Mouse (Mus musculus): Measurements from ENCODE around the gene Galnt17. TPM values are rescaled to one million over a fixed set of nuclear protein-coding genes. Genes with fewer than 3 reads are reported as not detected.

The Galnt17 gene
- polyA plus RNA-seq, 1 experiment from 2014 or later: 0.08 TPM

GRCm38 (mm10) chr5:130862302-130862701, 446.0 kb downstream of the Galnt17 start:
- DNase-seq (ENCODE audit: low spot score): peak; percentile 42
- H3K27me3 ChIP-seq (replicated peaks; ENCODE audit: insufficient read depth, low read length): no peaks in the 10 kb centered on the region
- ATAC-seq: no peak
- H3K27ac ChIP-seq (ENCODE audit: low read length): no peak overlapping the region
- WGBS: 55% methylated on average over 5 of the region's 5 CpGs
- no peak overlapping the region for H3K4me2 ChIP-seq (replicated peaks; ENCODE audit: low read depth, low read length)
- no peak overlapping the region for H3K4me3 ChIP-seq (ENCODE audit: low read depth, low read length)
- TF ChIP-seq EP300 (IDR thresholded peaks at IDR 0.05) (no peak), CTCF (IDR thresholded peaks at IDR 0.05) (peak; percentile 60)
- no peaks in the 10 kb centered on the region for H3K4me1 ChIP-seq (ENCODE audit: insufficient read depth, low read depth, low read length)
- H3K9me3 ChIP-seq (ENCODE audit: low read length): no peaks in the 10 kb centered on the region
- H3K9ac ChIP-seq (replicated peaks; ENCODE audit: low read depth): no peak overlapping the region
- no peaks in the 10 kb centered on the region for H3K36me3 ChIP-seq (ENCODE audit: insufficient read depth, low read length)

- Histone ChIP-seq H3K36me3 (ENCODE audit: insufficient read depth, low read length) (no peaks in the 10 kb centered on the region), H3K9ac (replicated peaks; ENCODE audit: low read depth) (no peak overlapping the region), H3K4me1 (ENCODE audit: insufficient read depth, low read depth, low read length) (no peaks in the 10 kb centered on the region), H3K9me3 (ENCODE audit: low read length) (no peaks in the 10 kb centered on the region), H3K27me3 (replicated peaks; ENCODE audit: insufficient read depth, low read length) (no peaks in the 10 kb centered on the region), H3K4me2 (replicated peaks; ENCODE audit: low read depth, low read length) (no peak overlapping the region), H3K27ac (ENCODE audit: low read length) (no peak overlapping the region), H3K4me3 (ENCODE audit: low read depth, low read length) (no peak overlapping the region)
- TF ChIP-seq CTCF (IDR thresholded peaks at IDR 0.05) (peak; percentile 54), EP300 (IDR thresholded peaks at IDR 0.05) (no peak)
- DNase-seq (ENCODE audit: low spot score) (no peak), ATAC-seq (no peak)
- 27% methylated on average over 6 of the region's 6 CpGs for WGBS
Measured at GRCm38 (mm10) chr5:130859736-130860135, 448.6 kb downstream of the Galnt17 start.

- Histone ChIP-seq H3K9ac (replicated peaks; ENCODE audit: low read depth) (no peak overlapping the region), H3K4me2 (replicated peaks; ENCODE audit: low read depth, low read length) (no peak overlapping the region), H3K36me3 (ENCODE audit: insufficient read depth, low read length) (no peaks in the 10 kb centered on the region), H3K4me1 (ENCODE audit: insufficient read depth, low read depth, low read length) (no peaks in the 10 kb centered on the region), H3K27ac (ENCODE audit: low read length) (no peak overlapping the region), H3K27me3 (replicated peaks; ENCODE audit: insufficient read depth, low read length) (no peaks in the 10 kb centered on the region), H3K9me3 (ENCODE audit: low read length) (no peaks in the 10 kb centered on the region), H3K4me3 (ENCODE audit: low read depth, low read length) (no peak overlapping the region)
- no peak for TF ChIP-seq CTCF (IDR thresholded peaks at IDR 0.05)
- ATAC-seq (no peak), DNase-seq (ENCODE audit: low spot score) (no peak)
- WGBS: 68% methylated on average over 3 of the region's 3 CpGs
Measured at GRCm38 (mm10) chr5:130858706-130859105, 449.6 kb downstream of the Galnt17 start.

- DNase-seq (ENCODE audit: low spot score): peak; percentile 44
- H3K27me3 ChIP-seq (replicated peaks; ENCODE audit: insufficient read depth, low read length): no peaks in the 10 kb centered on the region
- H3K4me1 ChIP-seq (ENCODE audit: insufficient read depth, low read depth, low read length): no peaks in the 10 kb centered on the region
- H3K27ac ChIP-seq (ENCODE audit: low read length): no peak overlapping the region
- TF ChIP-seq CTCF (IDR thresholded peaks at IDR 0.05): peak; percentile 86
- TF ChIP-seq EP300 (IDR thresholded peaks at IDR 0.05): no peak
- no peak overlapping the region for H3K4me2 ChIP-seq (replicated peaks; ENCODE audit: low read depth, low read length)
- ATAC-seq: no peak
- no peaks in the 10 kb centered on the region for H3K9me3 ChIP-seq (ENCODE audit: low read length)
- H3K36me3 ChIP-seq (ENCODE audit: insufficient read depth, low read length): no peaks in the 10 kb centered on the region
- WGBS: 16% methylated on average over 8 of the region's 8 CpGs
- no peak overlapping the region for H3K4me3 ChIP-seq (ENCODE audit: low read depth, low read length)
- no peak overlapping the region for H3K9ac ChIP-seq (replicated peaks; ENCODE audit: low read depth)
Measured at GRCm38 (mm10) chr5:130858148-130858547, 450.1 kb downstream of the Galnt17 start.

- Histone ChIP-seq H3K9ac (replicated peaks; ENCODE audit: low read depth) (no peak overlapping the region), H3K36me3 (ENCODE audit: insufficient read depth, low read length) (no peaks in the 10 kb centered on the region), H3K4me2 (replicated peaks; ENCODE audit: low read depth, low read length) (no peak overlapping the region), H3K9me3 (ENCODE audit: low read length) (no peaks in the 10 kb centered on the region), H3K4me3 (ENCODE audit: low read depth, low read length) (no peak overlapping the region), H3K4me1 (ENCODE audit: insufficient read depth, low read depth, low read length) (no peaks in the 10 kb centered on the region), H3K27ac (ENCODE audit: low read length) (no peak overlapping the region), H3K27me3 (replicated peaks; ENCODE audit: insufficient read depth, low read length) (no peaks in the 10 kb centered on the region)
- WGBS: 73% methylated on average over 7 of the region's 7 CpGs
- TF ChIP-seq CTCF (IDR thresholded peaks at IDR 0.05): no peak
- no peak for TF ChIP-seq EP300 (IDR thresholded peaks at IDR 0.05)
- DNase-seq (ENCODE audit: low spot score) (no peak), ATAC-seq (no peak)
Measured at GRCm38 (mm10) chr5:130854430-130854829, 453.9 kb downstream of the Galnt17 start.

- ATAC-seq: peak; percentile 48
- H3K27me3 ChIP-seq (replicated peaks; ENCODE audit: insufficient read depth, low read length): no peaks in the 10 kb centered on the region
- WGBS: 0% methylated on average over 10 of the region's 10 CpGs
- DNase-seq (ENCODE audit: low spot score): peak; percentile 84
- TF ChIP-seq CTCF (IDR thresholded peaks at IDR 0.05) (peak; percentile 100), EP300 (IDR thresholded peaks at IDR 0.05) (no peak)
- H3K9me3 ChIP-seq (ENCODE audit: low read length): no peaks in the 10 kb centered on the region
- no peak overlapping the region for H3K4me2 ChIP-seq (replicated peaks; ENCODE audit: low read depth, low read length)
- no peaks in the 10 kb centered on the region for H3K36me3 ChIP-seq (ENCODE audit: insufficient read depth, low read length)
- no peak overlapping the region for H3K9ac ChIP-seq (replicated peaks; ENCODE audit: low read depth)
- H3K27ac ChIP-seq (ENCODE audit: low read length): no peak overlapping the region
- H3K4me3 ChIP-seq (ENCODE audit: low read depth, low read length): no peak overlapping the region
- no peaks in the 10 kb centered on the region for H3K4me1 ChIP-seq (ENCODE audit: insufficient read depth, low read depth, low read length)
Measured at GRCm38 (mm10) chr5:130853371-130853770, 454.9 kb downstream of the Galnt17 start.

- DNase-seq (ENCODE audit: low spot score): no peak
- no peak for TF ChIP-seq CTCF (IDR thresholded peaks at IDR 0.05)
- TF ChIP-seq EP300 (IDR thresholded peaks at IDR 0.05): no peak
- no peak overlapping the region for H3K9ac ChIP-seq (replicated peaks; ENCODE audit: low read depth)
- no peak overlapping the region for H3K27ac ChIP-seq (ENCODE audit: low read length)
- ATAC-seq: no peak
- H3K4me1 ChIP-seq (ENCODE audit: insufficient read depth, low read depth, low read length): no peaks in the 10 kb centered on the region
- no peaks in the 10 kb centered on the region for H3K36me3 ChIP-seq (ENCODE audit: insufficient read depth, low read length)
- H3K4me2 ChIP-seq (replicated peaks; ENCODE audit: low read depth, low read length): peak overlapping the region; percentile 8; the same call in 1 of the 2 replicates
- no peak overlapping the region for H3K4me3 ChIP-seq (ENCODE audit: low read depth, low read length)
- no peaks in the 10 kb centered on the region for H3K9me3 ChIP-seq (ENCODE audit: low read length)
- no peaks in the 10 kb centered on the region for H3K27me3 ChIP-seq (replicated peaks; ENCODE audit: insufficient read depth, low read length)
- WGBS: 19% methylated on average over 9 of the region's 11 CpGs
Measured at GRCm38 (mm10) chr5:130852182-130852581, 456.1 kb downstream of the Galnt17 start.
